Mouse (Mus musculus): Measurements from ENCODE around the gene Pimreg. TPM values are rescaled to one million over a fixed set of nuclear protein-coding genes. Genes with fewer than 3 reads are reported as not detected.

Gene Pimreg
- polyA plus RNA-seq, 1 experiment from 2014 or later, result 107 TPM

- WGBS, result 73% methylated on average over 6 of the region's 6 CpGs
- Histone ChIP-seq H3K9ac (ENCODE audit: low read length) (no peak overlapping the region), H3K9me3 (ENCODE audit: control insufficient read depth, low read length) (0 out of 2 replicates have a peak, but pooled peaks cover 4% of the 10 kb centered on the region), H3K36me3 (ENCODE audit: control insufficient read depth, insufficient read depth, low read length) (no peaks in the 10 kb centered on the region), H3K4me3 (ENCODE audit: low read depth, low read length) (no peak overlapping the region), H3K4me1 (replicated peaks; ENCODE audit: control insufficient read depth, insufficient read depth, low read length) (no peaks in the 10 kb centered on the region), H3K27me3 (replicated peaks; ENCODE audit: control insufficient read depth, insufficient read depth, low read length) (no peaks in the 10 kb centered on the region), H3K27ac (ENCODE audit: low read depth) (no peak overlapping the region), H3K4me2 (ENCODE audit: low read length) (no peak overlapping the region)
- DNase-seq (ENCODE audit: low spot score) (no peak), ATAC-seq (replicated peaks; ENCODE audit: low FRiP score, low TSS enrichment, low read depth) (no peak)
These were observed 22.6 kb downstream of the Pimreg start for GRCm38 (mm10) chr11:72064414-72064813.

- H3K9me3 ChIP-seq (ENCODE audit: control insufficient read depth, low read length), result 0 out of 2 replicates have a peak, but pooled peaks cover 4% of the 10 kb centered on the region
- H3K36me3 ChIP-seq (ENCODE audit: control insufficient read depth, insufficient read depth, low read length), result no peaks in the 10 kb centered on the region
- no peak overlapping the region for H3K27ac ChIP-seq (ENCODE audit: low read depth)
- no peak overlapping the region for H3K4me3 ChIP-seq (ENCODE audit: low read depth, low read length)
- no peaks in the 10 kb centered on the region for H3K4me1 ChIP-seq (replicated peaks; ENCODE audit: control insufficient read depth, insufficient read depth, low read length)
- no peak for ATAC-seq (replicated peaks; ENCODE audit: low FRiP score, low TSS enrichment, low read depth)
- no peak overlapping the region for H3K9ac ChIP-seq (ENCODE audit: low read length)
- no peak for DNase-seq (ENCODE audit: low spot score)
- H3K4me2 ChIP-seq (ENCODE audit: low read length), result no peak overlapping the region
- H3K27me3 ChIP-seq (replicated peaks; ENCODE audit: control insufficient read depth, insufficient read depth, low read length), result no peaks in the 10 kb centered on the region
- WGBS, result 87% methylated on average over 8 of the region's 8 CpGs
These were observed 23.3 kb downstream of the Pimreg start for GRCm38 (mm10) chr11:72065103-72065502.

GRCm38 (mm10) chr11:72066330-72066729 is 24.5 kb downstream of the Pimreg start:
- H3K4me2 ChIP-seq (ENCODE audit: low read length), result no peak overlapping the region
- no peaks in the 10 kb centered on the region for H3K36me3 ChIP-seq (ENCODE audit: control insufficient read depth, insufficient read depth, low read length)
- no peak overlapping the region for H3K27ac ChIP-seq (ENCODE audit: low read depth)
- no peaks in the 10 kb centered on the region for H3K4me1 ChIP-seq (replicated peaks; ENCODE audit: control insufficient read depth, insufficient read depth, low read length)
- 0 out of 2 replicates have a peak, but pooled peaks cover 4% of the 10 kb centered on the region for H3K9me3 ChIP-seq (ENCODE audit: control insufficient read depth, low read length)
- no peaks in the 10 kb centered on the region for H3K27me3 ChIP-seq (replicated peaks; ENCODE audit: control insufficient read depth, insufficient read depth, low read length)
- ATAC-seq (replicated peaks; ENCODE audit: low FRiP score, low TSS enrichment, low read depth) (no peak), DNase-seq (ENCODE audit: low spot score) (peak; percentile 61)
- H3K9ac ChIP-seq (ENCODE audit: low read length), result no peak overlapping the region
- WGBS, result 40% methylated on average over 6 of the region's 6 CpGs
- no peak overlapping the region for H3K4me3 ChIP-seq (ENCODE audit: low read depth, low read length)

GRCm38 (mm10) chr11:72067326-72067725 is 25.5 kb downstream of the Pimreg start:
- H3K27me3 ChIP-seq (replicated peaks; ENCODE audit: control insufficient read depth, insufficient read depth, low read length), result no peaks in the 10 kb centered on the region
- H3K36me3 ChIP-seq (ENCODE audit: control insufficient read depth, insufficient read depth, low read length), result no peaks in the 10 kb centered on the region
- no peak overlapping the region for H3K9ac ChIP-seq (ENCODE audit: low read length)
- H3K27ac ChIP-seq (ENCODE audit: low read depth), result no peak overlapping the region
- H3K9me3 ChIP-seq (ENCODE audit: control insufficient read depth, low read length), result 0 out of 2 replicates have a peak, but pooled peaks cover 4% of the 10 kb centered on the region
- DNase-seq (ENCODE audit: low spot score) (no peak), ATAC-seq (replicated peaks; ENCODE audit: low FRiP score, low TSS enrichment, low read depth) (no peak)
- no peaks in the 10 kb centered on the region for H3K4me1 ChIP-seq (replicated peaks; ENCODE audit: control insufficient read depth, insufficient read depth, low read length)
- H3K4me2 ChIP-seq (ENCODE audit: low read length), result no peak overlapping the region
- 62% methylated on average over 5 of the region's 5 CpGs for WGBS
- H3K4me3 ChIP-seq (ENCODE audit: low read depth, low read length), result no peak overlapping the region

GRCm38 (mm10) chr11:72068026-72068425 is 26.2 kb downstream of the Pimreg start:
- Histone ChIP-seq H3K4me3 (ENCODE audit: low read depth, low read length) (no peak overlapping the region), H3K9me3 (ENCODE audit: control insufficient read depth, low read length) (0 out of 2 replicates have a peak, but pooled peaks cover 4% of the 10 kb centered on the region), H3K9ac (ENCODE audit: low read length) (no peak overlapping the region), H3K27ac (ENCODE audit: low read depth) (no peak overlapping the region), H3K36me3 (ENCODE audit: control insufficient read depth, insufficient read depth, low read length) (no peaks in the 10 kb centered on the region), H3K4me1 (replicated peaks; ENCODE audit: control insufficient read depth, insufficient read depth, low read length) (no peaks in the 10 kb centered on the region), H3K27me3 (replicated peaks; ENCODE audit: control insufficient read depth, insufficient read depth, low read length) (no peaks in the 10 kb centered on the region), H3K4me2 (ENCODE audit: low read length) (no peak overlapping the region)
- ATAC-seq (replicated peaks; ENCODE audit: low FRiP score, low TSS enrichment, low read depth) (no peak), DNase-seq (ENCODE audit: low spot score) (no peak)
- WGBS, result 65% methylated on average over 7 of the region's 7 CpGs

GRCm38 (mm10) chr11:72070733-72071132 is 28.9 kb downstream of the Pimreg start:
- Histone ChIP-seq H3K4me1 (replicated peaks; ENCODE audit: control insufficient read depth, insufficient read depth, low read length) (no peaks in the 10 kb centered on the region), H3K27ac (ENCODE audit: low read depth) (no peak overlapping the region), H3K9me3 (ENCODE audit: control insufficient read depth, low read length) (no peaks in the 10 kb centered on the region), H3K4me2 (ENCODE audit: low read length) (no peak overlapping the region), H3K9ac (ENCODE audit: low read length) (no peak overlapping the region), H3K27me3 (replicated peaks; ENCODE audit: control insufficient read depth, insufficient read depth, low read length) (no peaks in the 10 kb centered on the region), H3K36me3 (ENCODE audit: control insufficient read depth, insufficient read depth, low read length) (no peaks in the 10 kb centered on the region), H3K4me3 (ENCODE audit: low read depth, low read length) (no peak overlapping the region)
- 86% methylated on average over 9 of the region's 9 CpGs for WGBS
- DNase-seq (ENCODE audit: low spot score) (no peak), ATAC-seq (replicated peaks; ENCODE audit: low FRiP score, low TSS enrichment, low read depth) (no peak)

GRCm38 (mm10) chr11:72072331-72072905 is 30.6 kb downstream of the Pimreg start:
- Histone ChIP-seq H3K9me3 (ENCODE audit: control insufficient read depth, low read length) (no peaks in the 10 kb centered on the region), H3K9ac (ENCODE audit: low read length) (no peak overlapping the region), H3K27ac (ENCODE audit: low read depth) (no peak overlapping the region), H3K4me2 (ENCODE audit: low read length) (no peak overlapping the region), H3K4me1 (replicated peaks; ENCODE audit: control insufficient read depth, insufficient read depth, low read length) (no peaks in the 10 kb centered on the region), H3K4me3 (ENCODE audit: low read depth, low read length) (no peak overlapping the region), H3K36me3 (ENCODE audit: control insufficient read depth, insufficient read depth, low read length) (no peaks in the 10 kb centered on the region), H3K27me3 (replicated peaks; ENCODE audit: control insufficient read depth, insufficient read depth, low read length) (no peaks in the 10 kb centered on the region)
- DNase-seq (ENCODE audit: low spot score) (no peak), ATAC-seq (replicated peaks; ENCODE audit: low FRiP score, low TSS enrichment, low read depth) (no peak)
- WGBS, result 26% methylated on average over 6 of the region's 6 CpGs

GRCm38 (mm10) chr11:72074230-72074629 is 32.4 kb downstream of the Pimreg start:
- DNase-seq (ENCODE audit: low spot score) (no peak), ATAC-seq (replicated peaks; ENCODE audit: low FRiP score, low TSS enrichment, low read depth) (no peak)
- 78% methylated on average over 13 of the region's 13 CpGs for WGBS
- Histone ChIP-seq H3K9ac (ENCODE audit: low read length) (no peak overlapping the region), H3K4me2 (ENCODE audit: low read length) (no peak overlapping the region), H3K27ac (ENCODE audit: low read depth) (no peak overlapping the region), H3K9me3 (ENCODE audit: control insufficient read depth, low read length) (no peaks in the 10 kb centered on the region), H3K36me3 (ENCODE audit: control insufficient read depth, insufficient read depth, low read length) (no peaks in the 10 kb centered on the region), H3K27me3 (replicated peaks; ENCODE audit: control insufficient read depth, insufficient read depth, low read length) (no peaks in the 10 kb centered on the region), H3K4me1 (replicated peaks; ENCODE audit: control insufficient read depth, insufficient read depth, low read length) (no peaks in the 10 kb centered on the region), H3K4me3 (ENCODE audit: low read depth, low read length) (no peak overlapping the region)

- Histone ChIP-seq H3K9me3 (ENCODE audit: control insufficient read depth, low read length) (no peaks in the 10 kb centered on the region), H3K4me1 (replicated peaks; ENCODE audit: control insufficient read depth, insufficient read depth, low read length) (no peaks in the 10 kb centered on the region), H3K36me3 (ENCODE audit: control insufficient read depth, insufficient read depth, low read length) (no peaks in the 10 kb centered on the region), H3K27me3 (replicated peaks; ENCODE audit: control insufficient read depth, insufficient read depth, low read length) (no peaks in the 10 kb centered on the region), H3K27ac (ENCODE audit: low read depth) (no peak overlapping the region), H3K4me3 (ENCODE audit: low read depth, low read length) (no peak overlapping the region), H3K4me2 (ENCODE audit: low read length) (no peak overlapping the region), H3K9ac (ENCODE audit: low read length) (no peak overlapping the region)
- 49% methylated on average over 3 of the region's 3 CpGs for WGBS
- DNase-seq (ENCODE audit: low spot score) (no peak), ATAC-seq (replicated peaks; ENCODE audit: low FRiP score, low TSS enrichment, low read depth) (no peak)
These were observed 36.2 kb downstream of the Pimreg start for GRCm38 (mm10) chr11:72078056-72078455.
